Mouse (Mus musculus) E14TG2a.4 (cell line): ENCODE measurements at regions not wholly inside any gene's neighbourhood (a gene's known extent, or its start where the extent isn't known, plus 50 kb on each side); places are given as distances from the start of the nearest gene placed in this dataset.

Experiments used
- H3K27me3 ChIP-seq: 2 replicates; pipeline ENCODE4 v1.6.1; 2014; ENCODE audit warnings: low read length, control low read depth; ENCODE audit not compliant: insufficient read depth
- H3K36me3 ChIP-seq: 2 replicates; pipeline ENCODE4 v1.6.1; 2014; ENCODE audit warnings: low read length, control low read depth; ENCODE audit not compliant: insufficient read depth
- H3K4me1 ChIP-seq: replicated peaks from 2 replicates; pipeline ENCODE4 v1.6.1; 2014; ENCODE audit warnings: low read depth, low read length, control low read depth
- H3K4me3 ChIP-seq: replicated peaks from 2 replicates; pipeline ENCODE4 v1.5.1; 2014; ENCODE audit warnings: mild to moderate bottlenecking, low read length
- H3K9me3 ChIP-seq: 2 replicates; pipeline ENCODE4 v1.6.1; 2014; ENCODE audit warnings: low read length, control low read depth
- CTCF ChIP-seq: conservative IDR thresholded peaks from 2 replicates; pipeline ENCODE4 v1.5.1; 2014; ENCODE audit warnings: low read length
- NANOG ChIP-seq: IDR thresholded peaks from 2 replicates; pipeline ENCODE4 v1.6.1; 2014; ENCODE audit warnings: borderline replicate concordance, low read length, mixed read lengths
- POU5F1 ChIP-seq: IDR thresholded peaks from 2 replicates; pipeline ENCODE4 v1.6.1; 2014; ENCODE audit warnings: low read length, borderline replicate concordance

GRCm38 (mm10) chr7:62179387-62179786 is 167.0 kb upstream of the Ndn start:
- no peaks in the 10 kb centered on the region for H3K36me3 ChIP-seq
- TF ChIP-seq CTCF, result peak; percentile 19; the same call in 1 of the 2 replicates
- TF ChIP-seq POU5F1, result no peak
- no peaks in the 10 kb centered on the region for H3K27me3 ChIP-seq
- no peak overlapping the region for H3K4me3 ChIP-seq
- H3K9me3 ChIP-seq, result peaks cover 10% of the 10 kb centered on the region; the same call in 1 of the 2 replicates
- H3K4me1 ChIP-seq, result no peaks in the 10 kb centered on the region

- Histone ChIP-seq H3K9me3 (no peaks in the 10 kb centered on the region), H3K27me3 (no peaks in the 10 kb centered on the region), H3K36me3 (no peaks in the 10 kb centered on the region), H3K4me3 (no peak overlapping the region), H3K4me1 (no peaks in the 10 kb centered on the region)
- TF ChIP-seq NANOG (no peak), CTCF (no peak), POU5F1 (no peak)
These were observed 137.8 kb upstream of the Ndn start for GRCm38 (mm10) chr7:62208529-62208928.

GRCm38 (mm10) chr7:62209117-62209700 is 137.2 kb upstream of the Ndn start:
- TF ChIP-seq CTCF (peak; percentile 12), NANOG (no peak), POU5F1 (no peak)
- no peaks in the 10 kb centered on the region for H3K36me3 ChIP-seq
- no peaks in the 10 kb centered on the region for H3K9me3 ChIP-seq
- no peaks in the 10 kb centered on the region for H3K4me1 ChIP-seq
- H3K4me3 ChIP-seq, result no peak overlapping the region
- H3K27me3 ChIP-seq, result no peaks in the 10 kb centered on the region

GRCm38 (mm10) chr7:62225184-62225583 is 121.2 kb upstream of the Ndn start:
- Histone ChIP-seq H3K36me3 (no peaks in the 10 kb centered on the region), H3K9me3 (no peaks in the 10 kb centered on the region), H3K4me3 (no peak overlapping the region), H3K27me3 (no peaks in the 10 kb centered on the region), H3K4me1 (peaks cover 5% of the 10 kb centered on the region)
- TF ChIP-seq NANOG (no peak), POU5F1 (no peak), CTCF (no peak)

- no peak overlapping the region for H3K4me3 ChIP-seq
- peaks cover 27% of the 10 kb centered on the region for H3K4me1 ChIP-seq
- peaks cover 3% of the 10 kb centered on the region; the same call in 1 of the 2 replicates for H3K27me3 ChIP-seq
- no peaks in the 10 kb centered on the region for H3K36me3 ChIP-seq
- H3K9me3 ChIP-seq, result no peaks in the 10 kb centered on the region
- TF ChIP-seq CTCF (peak; percentile 56), POU5F1 (no peak), NANOG (no peak)
These were observed 118.6 kb upstream of the Ndn start for GRCm38 (mm10) chr7:62227727-62228126.

GRCm38 (mm10) chr7:62230713-62231112 is 115.7 kb upstream of the Ndn start:
- Histone ChIP-seq H3K4me3 (no peak overlapping the region; the same call in 1 of the 2 replicates), H3K9me3 (no peaks in the 10 kb centered on the region), H3K27me3 (peaks cover 3% of the 10 kb centered on the region; the same call in 1 of the 2 replicates), H3K4me1 (peaks cover 27% of the 10 kb centered on the region), H3K36me3 (no peaks in the 10 kb centered on the region)
- TF ChIP-seq POU5F1 (no peak), NANOG (no peak), CTCF (no peak)

- Histone ChIP-seq H3K36me3 (no peaks in the 10 kb centered on the region), H3K4me3 (0 out of 2 replicates have a peak overlapping the region, but pooled peaks have one; percentile 29), H3K27me3 (peaks cover 3% of the 10 kb centered on the region; the same call in 1 of the 2 replicates), H3K9me3 (no peaks in the 10 kb centered on the region), H3K4me1 (peaks cover 27% of the 10 kb centered on the region)
- TF ChIP-seq CTCF, result no peak
- TF ChIP-seq NANOG, result no peak
- no peak for TF ChIP-seq POU5F1
These were observed 115.2 kb upstream of the Ndn start for GRCm38 (mm10) chr7:62231120-62231574.

- H3K9me3 ChIP-seq, result no peaks in the 10 kb centered on the region
- H3K4me1 ChIP-seq, result peaks cover 27% of the 10 kb centered on the region
- H3K36me3 ChIP-seq, result no peaks in the 10 kb centered on the region
- TF ChIP-seq NANOG, result no peak
- TF ChIP-seq CTCF, result no peak
- TF ChIP-seq POU5F1, result no peak
- no peak overlapping the region for H3K4me3 ChIP-seq
- H3K27me3 ChIP-seq, result peaks cover 3% of the 10 kb centered on the region; the same call in 1 of the 2 replicates
These were observed 114.3 kb upstream of the Ndn start for GRCm38 (mm10) chr7:62232076-62232475.

- H3K36me3 ChIP-seq, result no peaks in the 10 kb centered on the region
- peaks cover 3% of the 10 kb centered on the region for H3K27me3 ChIP-seq
- peaks cover 27% of the 10 kb centered on the region for H3K4me1 ChIP-seq
- no peak for TF ChIP-seq NANOG
- TF ChIP-seq POU5F1, result no peak
- TF ChIP-seq CTCF, result no peak
- H3K4me3 ChIP-seq, result no peak overlapping the region
- no peaks in the 10 kb centered on the region for H3K9me3 ChIP-seq
These were observed 112.3 kb upstream of the Ndn start for GRCm38 (mm10) chr7:62234037-62234436.
